Mouse (Mus musculus) heart, adult 2 months (tissue): ENCODE measurements around the gene Fam53b.

ENCODE experiments used
- CTCF ChIP-seq: fragments of 200-600 bp; IDR thresholded peaks from 2 replicates; pipeline ENCODE4 v1.8.1; 2022; ENCODE audit warnings: antibody characterized with exemption, mild to moderate bottlenecking, moderate library complexity
- EP300 ChIP-seq: fragments of 200-500 bp; IDR thresholded peaks from 2 replicates; pipeline ENCODE4 v1.6.1; 2011; ENCODE audit warnings: low read depth, low read length, control low read depth; ENCODE audit not compliant: insufficient read depth
- POLR2A ChIP-seq: fragments of 200-500 bp; IDR thresholded peaks from 2 replicates; pipeline ENCODE4 v1.6.1; 2011; ENCODE audit warnings: mild to moderate bottlenecking, low read depth, low read length, control low read depth; ENCODE audit not compliant: insufficient read depth

GRCm38 (mm10) chr7:132763911-132764310 is 49.8 kb downstream of the Fam53b start:
- TF ChIP-seq CTCF = no peak
- TF ChIP-seq POLR2A = no peak
- TF ChIP-seq EP300 = no peak
